Mouse (Mus musculus): ENCODE data around the gene Ola1. TPM values are rescaled to one million over a fixed set of nuclear protein-coding genes. Genes with fewer than 3 reads are reported as not detected.

The Ola1 gene
- polyA plus RNA-seq, 1 experiment from 2014 or later, result 80.8 TPM

DNA sequence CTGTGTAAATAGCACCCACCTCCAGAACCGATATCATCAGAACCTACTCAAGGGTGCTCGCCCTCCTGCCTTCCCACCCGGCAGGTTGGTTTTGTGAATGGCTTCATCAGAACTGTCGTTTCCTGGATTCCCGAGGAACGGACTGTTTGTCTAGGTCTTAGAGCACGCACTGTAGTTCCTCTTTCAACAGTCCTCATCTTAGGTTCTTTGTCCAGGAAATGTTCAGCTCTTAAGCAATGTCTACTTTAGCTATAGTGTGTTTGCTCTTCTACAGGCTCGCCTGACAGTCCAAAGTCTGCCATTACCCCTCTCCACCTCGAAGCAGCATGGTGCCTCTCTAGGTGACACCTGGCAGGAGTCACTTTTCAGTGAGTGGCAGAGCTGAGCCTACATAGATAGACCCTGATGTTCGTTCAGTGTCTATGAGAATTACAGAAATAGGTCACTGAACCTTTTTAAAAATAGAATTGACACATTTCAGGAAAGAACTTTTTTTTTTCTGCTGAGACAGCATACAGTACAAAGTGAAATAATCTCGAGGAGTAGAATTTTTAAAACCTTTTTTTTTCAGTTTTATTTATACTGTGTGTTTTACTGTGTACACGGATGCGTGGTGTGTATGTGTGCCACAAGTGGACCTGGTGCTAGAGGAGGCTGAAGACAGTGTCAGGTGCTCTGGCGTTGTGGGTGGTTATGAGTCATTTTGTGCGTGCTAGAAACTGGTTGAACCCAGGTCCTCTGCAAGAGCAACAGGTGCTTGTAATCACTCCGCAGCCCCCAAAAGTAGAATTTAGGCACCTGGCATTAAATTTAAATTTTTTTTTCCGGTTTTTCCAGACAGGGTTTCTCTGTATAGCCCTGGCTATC is 162.4 kb downstream of the Ola1 start:
- DNase-seq (ENCODE audit: low spot score), result no peak
- H3K4me3 ChIP-seq, result no peak overlapping the region
- H3K36me3 ChIP-seq, result 0 out of 2 replicates have a peak, but pooled peaks cover 3% of the 10 kb centered on the region
- no peaks in the 10 kb centered on the region for H3K9me3 ChIP-seq
- H3K4me1 ChIP-seq, result peaks cover 11% of the 10 kb centered on the region
- H3K27ac ChIP-seq, result no peak overlapping the region
- H3K27me3 ChIP-seq (ENCODE audit: insufficient read depth, poor library complexity, severe bottlenecking), result no peaks in the 10 kb centered on the region
- WGBS, result 74% methylated on average over 17 of the region's 17 CpGs

GRCm38 (mm10) chr2:73053791-73054490 is 164.8 kb downstream of the Ola1 start:
- Histone ChIP-seq H3K4me3 (no peak overlapping the region), H3K4me1 (peaks cover 17% of the 10 kb centered on the region), H3K27ac (no peak overlapping the region), H3K27me3 (ENCODE audit: insufficient read depth, poor library complexity, severe bottlenecking) (no peaks in the 10 kb centered on the region), H3K9me3 (no peaks in the 10 kb centered on the region), H3K36me3 (0 out of 2 replicates have a peak, but pooled peaks cover 3% of the 10 kb centered on the region)
- DNase-seq (ENCODE audit: low spot score), result no peak
- WGBS, result 77% methylated on average over 9 of the region's 9 CpGs

- no peak overlapping the region for H3K27ac ChIP-seq
Measured at GRCm38 (mm10) chr2:73050401-73050800, 168.3 kb downstream of the Ola1 start.

GRCm38 (mm10) chr2:73049977-73050376 is 168.7 kb downstream of the Ola1 start:
- Histone ChIP-seq H3K4me1 (peaks cover 27% of the 10 kb centered on the region), H3K36me3 (0 out of 2 replicates have a peak, but pooled peaks cover 3% of the 10 kb centered on the region), H3K4me3 (no peak overlapping the region), H3K27me3 (ENCODE audit: insufficient read depth, poor library complexity, severe bottlenecking) (no peaks in the 10 kb centered on the region), H3K27ac (no peak overlapping the region), H3K9me3 (no peaks in the 10 kb centered on the region)
- 64% methylated on average over 4 of the region's 4 CpGs for WGBS
- DNase-seq (ENCODE audit: low spot score), result no peak

More at GRCm38 (mm10) chr2:73050401-73050800, 168.3 kb downstream of the Ola1 start:
- no peaks in the 10 kb centered on the region for H3K9me3 ChIP-seq
- 71% methylated on average over 8 of the region's 8 CpGs for WGBS
- no peaks in the 10 kb centered on the region for H3K27me3 ChIP-seq (ENCODE audit: insufficient read depth, poor library complexity, severe bottlenecking)
- no peak overlapping the region for H3K4me3 ChIP-seq
- H3K4me1 ChIP-seq, result peaks cover 27% of the 10 kb centered on the region
- no peak for DNase-seq (ENCODE audit: low spot score)
- 0 out of 2 replicates have a peak, but pooled peaks cover 3% of the 10 kb centered on the region for H3K36me3 ChIP-seq

- Histone ChIP-seq H3K9me3 (no peaks in the 10 kb centered on the region), H3K4me1 (peaks cover 25% of the 10 kb centered on the region), H3K27me3 (ENCODE audit: insufficient read depth, poor library complexity, severe bottlenecking) (no peaks in the 10 kb centered on the region), H3K27ac (peak overlapping the region; percentile 45; the same call in 1 of the 2 replicates), H3K36me3 (0 out of 2 replicates have a peak, but pooled peaks cover 3% of the 10 kb centered on the region), H3K4me3 (no peak overlapping the region; the same call in 1 of the 2 replicates)
- DNase-seq (ENCODE audit: low spot score), result no peak
- 44% methylated on average over 6 of the region's 6 CpGs for WGBS
Measured at GRCm38 (mm10) chr2:73049001-73049684, 169.6 kb downstream of the Ola1 start.

GRCm38 (mm10) chr2:73047061-73047741 is 171.5 kb downstream of the Ola1 start:
- Histone ChIP-seq H3K4me1 (peaks cover 25% of the 10 kb centered on the region), H3K9me3 (no peaks in the 10 kb centered on the region), H3K27ac (no peak overlapping the region), H3K27me3 (ENCODE audit: insufficient read depth, poor library complexity, severe bottlenecking) (no peaks in the 10 kb centered on the region), H3K36me3 (no peaks in the 10 kb centered on the region), H3K4me3 (no peak overlapping the region)
- WGBS, result 71% methylated on average over 24 of the region's 24 CpGs
- no peak for DNase-seq (ENCODE audit: low spot score)

- H3K4me3 ChIP-seq, result no peak overlapping the region
- no peaks in the 10 kb centered on the region for H3K9me3 ChIP-seq
- H3K27me3 ChIP-seq (ENCODE audit: insufficient read depth, poor library complexity, severe bottlenecking), result no peaks in the 10 kb centered on the region
- H3K4me1 ChIP-seq, result peaks cover 25% of the 10 kb centered on the region
- WGBS, result 75% methylated on average over 10 of the region's 10 CpGs
- H3K36me3 ChIP-seq, result no peaks in the 10 kb centered on the region
- H3K27ac ChIP-seq, result no peak overlapping the region
- DNase-seq (ENCODE audit: low spot score), result no peak
Measured at GRCm38 (mm10) chr2:73046576-73046975, 172.1 kb downstream of the Ola1 start.

- Histone ChIP-seq H3K27me3 (ENCODE audit: insufficient read depth, poor library complexity, severe bottlenecking) (no peaks in the 10 kb centered on the region), H3K36me3 (no peaks in the 10 kb centered on the region), H3K4me3 (no peak overlapping the region), H3K27ac (no peak overlapping the region), H3K9me3 (no peaks in the 10 kb centered on the region), H3K4me1 (peaks cover 24% of the 10 kb centered on the region)
- WGBS, result 71% methylated on average over 5 of the region's 5 CpGs
- DNase-seq (ENCODE audit: low spot score), result no peak
Measured at GRCm38 (mm10) chr2:73045505-73045904, 173.2 kb downstream of the Ola1 start.

Other genes with a start within 250 kb of the Ola1 start
- gene Sp3, start 238.5 kb downstream of the Ola1 start, polyA plus RNA-seq (2016; fragmentation: Nextera tagmentation; extraction: Ambion mirVana), result 33.0 and 39.6 TPM in 2 replicates
- gene Gm11084, start 232.2 kb downstream of the Ola1 start, polyA plus RNA-seq (2016; fragmentation: Nextera tagmentation; extraction: Ambion mirVana), result not detected in 2 replicates
- gene Sp9, start 53.0 kb upstream of the Ola1 start, polyA plus RNA-seq (2016; fragmentation: Nextera tagmentation; extraction: Ambion mirVana), result not detected in 2 replicates
- gene Scrn3, start 93.7 kb upstream of the Ola1 start, polyA plus RNA-seq (2016; fragmentation: Nextera tagmentation; extraction: Ambion mirVana), result 15.1 and 16.6 TPM in 2 replicates
- gene Cir1, start 93.8 kb upstream of the Ola1 start, polyA plus RNA-seq (2016; fragmentation: Nextera tagmentation; extraction: Ambion mirVana), result 9.7 and 12.0 TPM in 2 replicates
- 3.5 and 4.7 TPM in 2 replicates for gene Gpr155, start 167.6 kb upstream of the Ola1 start, polyA plus RNA-seq (2016; fragmentation: Nextera tagmentation; extraction: Ambion mirVana)

Measured in heart, embryonic 10.5 days (tissue).